Mouse (Mus musculus) kidney, adult 2 months (tissue): ENCODE measurements around the gene Osbp.

Experiments used
- CTCF ChIP-seq: fragments of 200-500 bp; conservative IDR thresholded peaks from 2 replicates; pipeline ENCODE4 v1.5.1; 2011; ENCODE audit warnings: low read depth, mild to moderate bottlenecking, control low read depth, low read length, moderate library complexity, mixed read lengths; ENCODE audit not compliant: insufficient read depth, insufficient read length
- POLR2A ChIP-seq: fragments of 200-500 bp; IDR thresholded peaks from one replicate; pipeline ENCODE4 v1.6.1; 2011; ENCODE audit warnings: low read depth, low read length, control low read depth

GRCm38 (mm10) chr19:11977363-11977762 lies 11.6 kb downstream of the Osbp start:
- TF ChIP-seq POLR2A = no peak
- TF ChIP-seq CTCF = no peak
